Mouse (Mus musculus): ENCODE data around the gene Cdc42se2. TPM values are rescaled to one million over a fixed set of nuclear protein-coding genes. Genes with fewer than 3 reads are reported as not detected.

Gene Cdc42se2
- polyA plus RNA-seq, 1 experiment: 118 TPM

DNA sequence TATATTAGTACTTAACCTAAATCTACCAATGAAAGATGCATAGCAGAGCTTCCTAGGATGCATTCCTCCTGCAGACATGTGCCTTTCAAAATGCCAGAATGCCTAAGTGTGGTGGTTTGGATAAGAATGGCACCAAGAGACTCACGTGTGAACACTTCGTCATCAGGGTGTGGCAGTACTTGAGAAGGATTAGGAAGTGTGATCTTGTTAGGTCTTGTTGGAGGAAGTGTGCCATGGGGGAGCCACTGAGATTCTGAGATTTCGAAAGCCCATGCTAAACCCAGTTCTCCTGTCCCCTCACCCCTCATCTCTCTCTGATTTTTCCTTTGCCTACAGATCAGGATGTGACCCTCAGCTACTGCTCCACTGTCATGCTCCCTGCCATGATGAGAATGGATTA is 58.2 kb downstream of the Cdc42se2 start:
- no peak for DNase-seq (ENCODE audit: low read depth)
- TF ChIP-seq POLR2A (IDR thresholded peaks at IDR 0.05; ENCODE audit: borderline replicate concordance, extremely low read depth, insufficient read depth, insufficient read length, poor library complexity, severe bottlenecking) (no peak), CTCF (IDR thresholded peaks at IDR 0.05; ENCODE audit: borderline replicate concordance, extremely low read depth, insufficient read depth, insufficient read length) (no peak)

DNA sequence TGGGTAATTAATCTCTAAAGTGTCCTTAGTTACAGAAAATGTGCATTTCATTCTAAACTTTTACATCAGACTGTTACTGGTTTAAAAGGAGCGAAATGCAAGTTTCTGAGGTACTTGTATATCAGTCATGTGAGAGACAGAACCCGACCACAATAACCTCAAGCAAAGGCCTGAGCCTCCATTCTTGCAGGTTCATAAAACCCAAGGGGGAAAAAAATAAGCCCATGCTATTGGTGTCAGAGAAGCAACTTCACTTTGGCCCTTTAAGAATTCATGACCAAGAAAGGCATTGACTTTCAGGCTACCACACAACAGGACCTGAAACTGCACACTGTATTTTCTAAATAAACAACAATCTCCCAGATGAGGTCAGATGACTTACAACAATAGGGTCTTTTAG is 59.1 kb downstream of the Cdc42se2 start:
- no peak for DNase-seq (ENCODE audit: low read depth)
- no peak for TF ChIP-seq CTCF (IDR thresholded peaks at IDR 0.05; ENCODE audit: borderline replicate concordance, extremely low read depth, insufficient read depth, insufficient read length)
- no peak for TF ChIP-seq POLR2A (IDR thresholded peaks at IDR 0.05; ENCODE audit: borderline replicate concordance, extremely low read depth, insufficient read depth, insufficient read length, poor library complexity, severe bottlenecking)

- TF ChIP-seq POLR2A (IDR thresholded peaks at IDR 0.05; ENCODE audit: borderline replicate concordance, extremely low read depth, insufficient read depth, insufficient read length, poor library complexity, severe bottlenecking): no peak
- no peak for DNase-seq (ENCODE audit: low read depth)
Observed at GRCm38 (mm10) chr11:54727327-54727901, 60.1 kb downstream of the Cdc42se2 start.

- no peak for TF ChIP-seq CTCF (IDR thresholded peaks at IDR 0.05; ENCODE audit: borderline replicate concordance, extremely low read depth, insufficient read depth, insufficient read length)
- TF ChIP-seq POLR2A (IDR thresholded peaks at IDR 0.05; ENCODE audit: borderline replicate concordance, extremely low read depth, insufficient read depth, insufficient read length, poor library complexity, severe bottlenecking): no peak
- DNase-seq (ENCODE audit: low read depth): no peak
Observed at GRCm38 (mm10) chr11:54726571-54727062, 60.9 kb downstream of the Cdc42se2 start.

DNA sequence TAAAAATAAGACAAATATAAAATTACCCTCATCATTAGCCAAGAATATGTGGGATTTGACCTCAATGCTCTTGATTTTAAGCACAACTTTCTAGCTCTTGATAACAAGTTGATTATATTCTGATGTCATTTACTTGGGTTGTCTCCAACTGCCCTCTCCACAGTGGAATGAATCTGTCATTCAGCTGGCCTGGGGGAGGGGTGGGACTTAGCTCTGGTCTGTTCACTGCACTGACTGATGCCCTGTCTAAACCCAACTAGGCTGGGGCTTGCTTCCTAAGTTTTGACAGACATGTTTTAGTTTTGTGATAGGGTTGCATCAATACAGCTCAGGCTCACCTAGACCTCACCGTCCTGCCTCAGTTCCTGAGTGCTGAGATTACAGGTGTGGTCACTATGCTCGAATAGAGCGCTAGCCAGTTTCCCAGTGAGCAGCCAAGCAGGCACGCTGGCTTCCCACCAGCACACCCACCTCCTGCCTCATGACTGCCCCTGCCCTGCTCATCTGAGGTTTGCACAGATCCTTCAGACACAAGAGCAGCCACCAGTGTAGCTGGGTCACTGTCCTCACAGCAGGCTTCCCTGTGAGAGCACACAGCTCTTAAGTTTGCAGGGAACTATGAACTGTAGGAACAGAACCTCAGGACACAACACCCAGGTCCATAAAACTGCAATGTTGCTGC is 63.0 kb downstream of the Cdc42se2 start:
- TF ChIP-seq POLR2A (IDR thresholded peaks at IDR 0.05; ENCODE audit: borderline replicate concordance, extremely low read depth, insufficient read depth, insufficient read length, poor library complexity, severe bottlenecking) (no peak), CTCF (IDR thresholded peaks at IDR 0.05; ENCODE audit: borderline replicate concordance, extremely low read depth, insufficient read depth, insufficient read length) (no peak)
- peak; percentile 77 for DNase-seq (ENCODE audit: low read depth)

- no peak for DNase-seq (ENCODE audit: low read depth)
- TF ChIP-seq CTCF (IDR thresholded peaks at IDR 0.05; ENCODE audit: borderline replicate concordance, extremely low read depth, insufficient read depth, insufficient read length) (no peak), POLR2A (IDR thresholded peaks at IDR 0.05; ENCODE audit: borderline replicate concordance, extremely low read depth, insufficient read depth, insufficient read length, poor library complexity, severe bottlenecking) (no peak)
Observed at GRCm38 (mm10) chr11:54722057-54722456, 65.4 kb downstream of the Cdc42se2 start.

DNA sequence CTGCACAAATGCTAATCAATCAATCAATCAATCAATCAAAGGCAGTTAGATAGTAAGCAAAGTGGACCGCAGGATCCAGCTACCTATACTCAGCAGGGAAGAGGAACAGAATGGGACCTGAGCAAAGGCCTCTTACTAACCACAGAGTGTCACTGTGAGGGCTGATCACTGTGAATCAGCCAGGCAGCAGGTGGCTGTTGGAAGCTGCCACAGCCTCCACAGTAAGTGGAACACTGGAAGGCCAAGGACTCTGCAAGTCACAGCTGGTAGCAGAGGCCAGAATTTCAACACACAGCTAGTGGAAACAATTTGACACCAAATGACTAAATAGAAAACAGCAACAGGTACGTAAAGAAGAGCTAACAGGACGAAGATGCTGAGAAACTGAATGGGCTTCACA is 68.9 kb downstream of the Cdc42se2 start:
- no peak for TF ChIP-seq POLR2A (IDR thresholded peaks at IDR 0.05; ENCODE audit: borderline replicate concordance, extremely low read depth, insufficient read depth, insufficient read length, poor library complexity, severe bottlenecking)
- no peak for TF ChIP-seq CTCF (IDR thresholded peaks at IDR 0.05; ENCODE audit: borderline replicate concordance, extremely low read depth, insufficient read depth, insufficient read length)
- DNase-seq (ENCODE audit: low read depth): no peak

DNA sequence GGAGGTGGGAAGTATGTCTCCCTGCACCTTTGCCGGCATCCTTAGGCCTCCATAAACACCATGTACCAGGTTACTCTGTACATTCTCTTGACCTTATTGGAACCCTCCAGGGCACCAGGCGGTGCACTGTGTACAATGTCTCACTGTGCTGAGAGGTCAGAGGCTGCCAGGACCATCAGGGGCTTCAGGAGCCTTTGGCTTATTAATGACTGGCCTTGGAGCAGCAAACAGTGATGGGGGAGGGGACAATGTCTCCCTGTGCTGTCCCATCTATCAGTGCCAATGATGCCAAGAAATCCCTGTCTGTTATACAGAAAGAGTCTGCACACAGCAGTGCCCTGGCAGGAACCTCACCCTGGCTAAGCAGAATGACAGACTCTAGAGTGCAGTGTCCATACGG is 69.6 kb downstream of the Cdc42se2 start:
- no peak for DNase-seq (ENCODE audit: low read depth)
- TF ChIP-seq POLR2A (IDR thresholded peaks at IDR 0.05; ENCODE audit: borderline replicate concordance, extremely low read depth, insufficient read depth, insufficient read length, poor library complexity, severe bottlenecking) (no peak), CTCF (IDR thresholded peaks at IDR 0.05; ENCODE audit: borderline replicate concordance, extremely low read depth, insufficient read depth, insufficient read length) (no peak)

DNA sequence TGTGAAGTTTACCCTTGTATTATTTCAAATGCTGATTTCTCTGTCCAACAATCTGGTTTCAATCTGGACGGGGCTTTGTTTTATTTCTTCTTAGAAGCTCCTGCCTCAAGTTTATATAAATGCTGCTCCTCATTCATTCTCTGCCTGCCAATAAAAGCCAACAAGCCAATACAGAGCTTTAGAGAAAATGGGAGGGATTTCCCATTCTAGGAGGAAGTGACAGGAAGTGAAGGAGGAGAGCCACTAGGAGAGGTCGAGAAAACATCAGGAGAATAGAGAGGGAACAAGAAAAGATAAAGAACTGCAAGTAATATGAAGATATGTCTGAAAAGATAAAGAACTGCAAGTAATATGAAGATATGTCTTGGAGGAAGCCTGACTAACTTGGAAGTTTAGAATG is 74.6 kb downstream of the Cdc42se2 start:
- DNase-seq (ENCODE audit: low read depth): no peak
- TF ChIP-seq CTCF (IDR thresholded peaks at IDR 0.05; ENCODE audit: borderline replicate concordance, extremely low read depth, insufficient read depth, insufficient read length): no peak
- no peak for TF ChIP-seq POLR2A (IDR thresholded peaks at IDR 0.05; ENCODE audit: borderline replicate concordance, extremely low read depth, insufficient read depth, insufficient read length, poor library complexity, severe bottlenecking)

GRCm38 (mm10) chr11:54710512-54711293 is 76.8 kb downstream of the Cdc42se2 start:
- TF ChIP-seq POLR2A (IDR thresholded peaks at IDR 0.05; ENCODE audit: borderline replicate concordance, extremely low read depth, insufficient read depth, insufficient read length, poor library complexity, severe bottlenecking) (no peak), CTCF (IDR thresholded peaks at IDR 0.05; ENCODE audit: borderline replicate concordance, extremely low read depth, insufficient read depth, insufficient read length) (no peak)
- DNase-seq (ENCODE audit: low read depth): no peak

DNA sequence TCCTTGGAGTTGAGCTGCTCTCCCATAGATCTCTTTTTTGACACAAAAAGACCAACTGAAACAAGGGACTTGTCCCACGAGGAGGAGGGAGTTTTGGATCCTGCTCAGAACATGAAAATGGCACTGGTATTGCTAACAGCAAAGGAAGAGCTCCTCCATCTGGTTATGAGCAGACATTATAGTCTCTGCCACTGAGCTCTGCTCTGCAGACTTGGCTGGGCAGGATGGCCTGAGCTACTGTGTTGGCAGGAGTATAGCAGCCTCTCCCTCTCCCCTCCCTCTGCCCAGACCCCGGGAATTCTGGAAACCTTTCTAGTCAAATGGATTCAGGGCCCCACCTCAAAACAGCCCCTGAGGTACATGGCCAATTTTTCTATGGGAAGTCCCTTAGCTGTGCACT is 77.8 kb downstream of the Cdc42se2 start:
- peak; percentile 29 for DNase-seq (ENCODE audit: low read depth)

More for the DNA sequence above, 77.8 kb downstream of the Cdc42se2 start:
- no peak for TF ChIP-seq POLR2A (IDR thresholded peaks at IDR 0.05; ENCODE audit: borderline replicate concordance, extremely low read depth, insufficient read depth, insufficient read length, poor library complexity, severe bottlenecking)
- TF ChIP-seq CTCF (IDR thresholded peaks at IDR 0.05; ENCODE audit: borderline replicate concordance, extremely low read depth, insufficient read depth, insufficient read length): no peak

Measured in brain, embryonic 14.5 days (tissue).